Mouse (Mus musculus): ENCODE measurements at regions not wholly inside any gene's neighbourhood (a gene's known extent, or its start where the extent isn't known, plus 50 kb on each side); places are given as distances from the start of the nearest gene placed in this dataset.

DNA sequence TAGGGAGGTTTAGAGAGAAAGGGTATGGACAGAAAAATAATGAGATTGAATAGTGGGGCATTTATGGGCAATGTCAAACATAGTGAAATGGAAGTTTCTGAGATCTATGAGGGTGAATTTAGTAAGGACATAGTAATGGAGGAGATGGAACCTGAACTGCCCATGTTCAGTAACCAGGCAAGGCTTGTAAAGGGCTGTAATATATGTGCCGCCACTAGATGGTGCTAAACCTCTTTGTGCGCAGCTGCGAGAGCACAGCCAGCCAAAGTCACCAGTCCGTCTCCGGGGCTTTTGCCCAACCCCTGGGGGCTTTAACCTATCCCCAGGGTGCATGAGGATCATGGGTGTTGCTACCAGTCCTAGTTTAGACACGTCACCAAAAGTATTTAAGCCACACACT is 77.7 kb upstream of the Vmn2r25 start:
- DNase-seq (ENCODE audit: extremely low read depth, low read depth) = peak; percentile 6

DNA sequence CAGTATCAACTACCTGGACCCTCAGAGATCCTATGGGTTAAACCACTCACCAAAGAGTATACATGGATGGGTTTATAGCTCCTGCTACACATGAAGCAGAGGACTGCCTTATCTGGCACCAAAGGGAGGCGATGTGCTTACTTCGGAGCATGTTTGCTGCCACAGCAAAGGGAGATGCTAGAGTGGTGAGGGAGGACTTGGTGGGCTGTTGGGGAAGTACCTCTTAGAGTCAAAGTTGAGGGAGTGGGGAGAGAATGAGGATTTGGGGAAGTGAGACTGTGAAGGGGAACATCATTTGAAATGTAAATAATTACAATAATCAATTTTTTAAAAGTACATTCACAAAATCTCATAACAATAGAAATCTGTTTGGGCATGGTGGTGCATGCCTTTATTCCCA is 84.7 kb upstream of the Vmn2r25 start:
- DNase-seq (ENCODE audit: extremely low read depth, low read depth) = no peak

DNA sequence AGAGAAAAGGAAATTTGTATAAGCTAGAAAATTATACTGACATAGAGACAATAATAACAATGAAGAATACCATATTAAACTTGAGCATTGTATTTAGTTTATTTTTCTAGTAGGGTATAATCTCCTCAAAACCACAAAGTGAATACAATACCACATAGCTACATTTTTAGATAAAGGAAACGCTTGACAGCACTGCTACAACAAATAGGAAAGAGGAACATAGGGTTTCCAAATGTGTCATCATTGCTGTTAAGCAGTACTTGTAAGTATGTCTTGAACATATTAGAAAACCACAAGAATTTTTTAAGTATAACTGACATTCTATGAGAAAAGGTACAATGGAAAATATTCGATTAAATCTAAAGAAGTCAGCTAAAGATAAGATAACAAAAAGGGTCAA is 63.0 kb upstream of the Vmn2r26 start:
- peak; percentile 24 for DNase-seq (ENCODE audit: extremely low read depth, low read depth)

DNA sequence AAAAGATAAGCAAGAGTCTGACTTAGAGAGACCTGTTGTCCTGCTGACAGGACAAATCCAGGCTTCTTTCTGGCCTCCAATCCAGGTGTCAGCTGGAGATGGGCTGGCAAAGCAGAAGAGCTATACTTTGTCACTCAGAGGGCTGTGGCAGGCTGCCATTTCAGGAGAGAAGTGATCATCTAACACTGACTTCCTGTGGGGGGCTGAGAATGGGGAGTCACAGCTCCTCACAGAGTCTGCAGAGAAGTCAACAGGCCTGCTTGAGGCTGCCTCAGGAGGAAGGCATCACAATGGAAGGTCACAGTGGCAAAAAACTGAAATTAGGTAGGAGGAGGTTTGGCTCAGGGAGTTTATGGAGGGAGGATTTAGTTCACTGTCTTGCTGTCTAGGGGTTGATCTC is 53.2 kb upstream of the Vmn2r26 start:
- no peak for DNase-seq (ENCODE audit: extremely low read depth, low read depth)

All from MEL-GATA-1-ER (cell line).